Mouse (Mus musculus): Measurements from ENCODE around the gene Lamc3. TPM values are rescaled to one million over a fixed set of nuclear protein-coding genes. Genes with fewer than 3 reads are reported as not detected.

Gene Lamc3
- polyA plus RNA-seq, 1 experiment, result 17.2 TPM

- H3K27me3 ChIP-seq (ENCODE audit: control insufficient read depth, insufficient read depth, low read length), result no peaks in the 10 kb centered on the region
- TF ChIP-seq CTCF (IDR thresholded peaks at IDR 0.05; ENCODE audit: control insufficient read depth, insufficient read depth, insufficient replicate concordance, low read depth, low read length) (no peak), POLR2A (IDR thresholded peaks at IDR 0.05; ENCODE audit: control insufficient read depth, low read depth, low read length) (no peak)
- H3K4me1 ChIP-seq (ENCODE audit: control insufficient read depth, insufficient read depth, low read length), result peaks cover 2% of the 10 kb centered on the region; the same call in 1 of the 2 replicates
- H3K36me3 ChIP-seq (ENCODE audit: control insufficient read depth, insufficient read depth, low read length), result no peaks in the 10 kb centered on the region
- H3K27ac ChIP-seq (ENCODE audit: control insufficient read depth, insufficient read depth, low read depth, low read length), result no peak overlapping the region
- no peak overlapping the region for H3K4me3 ChIP-seq (ENCODE audit: control insufficient read depth, low read depth, low read length)
Measured at GRCm38 (mm10) chr2:31957211-31957610, 70.1 kb downstream of the Lamc3 start.

GRCm38 (mm10) chr2:31960986-31961385 is 73.9 kb downstream of the Lamc3 start:
- Histone ChIP-seq H3K27ac (ENCODE audit: control insufficient read depth, insufficient read depth, low read depth, low read length) (no peak overlapping the region), H3K36me3 (ENCODE audit: control insufficient read depth, insufficient read depth, low read length) (no peaks in the 10 kb centered on the region), H3K4me1 (ENCODE audit: control insufficient read depth, insufficient read depth, low read length) (no peaks in the 10 kb centered on the region), H3K27me3 (ENCODE audit: control insufficient read depth, insufficient read depth, low read length) (no peaks in the 10 kb centered on the region), H3K4me3 (ENCODE audit: control insufficient read depth, low read depth, low read length) (no peak overlapping the region)
- no peak for TF ChIP-seq POLR2A (IDR thresholded peaks at IDR 0.05; ENCODE audit: control insufficient read depth, low read depth, low read length)
- no peak for TF ChIP-seq CTCF (IDR thresholded peaks at IDR 0.05; ENCODE audit: control insufficient read depth, insufficient read depth, insufficient replicate concordance, low read depth, low read length)

GRCm38 (mm10) chr2:31961791-31962222 is 74.7 kb downstream of the Lamc3 start:
- Histone ChIP-seq H3K27me3 (ENCODE audit: control insufficient read depth, insufficient read depth, low read length) (no peaks in the 10 kb centered on the region), H3K4me1 (ENCODE audit: control insufficient read depth, insufficient read depth, low read length) (no peaks in the 10 kb centered on the region), H3K36me3 (ENCODE audit: control insufficient read depth, insufficient read depth, low read length) (no peaks in the 10 kb centered on the region), H3K4me3 (ENCODE audit: control insufficient read depth, low read depth, low read length) (no peak overlapping the region), H3K27ac (ENCODE audit: control insufficient read depth, insufficient read depth, low read depth, low read length) (no peak overlapping the region)
- TF ChIP-seq CTCF (IDR thresholded peaks at IDR 0.05; ENCODE audit: control insufficient read depth, insufficient read depth, insufficient replicate concordance, low read depth, low read length), result no peak

GRCm38 (mm10) chr2:31962501-31963224 is 75.6 kb downstream of the Lamc3 start:
- Histone ChIP-seq H3K36me3 (ENCODE audit: control insufficient read depth, insufficient read depth, low read length) (no peaks in the 10 kb centered on the region), H3K27ac (ENCODE audit: control insufficient read depth, insufficient read depth, low read depth, low read length) (no peak overlapping the region), H3K4me1 (ENCODE audit: control insufficient read depth, insufficient read depth, low read length) (no peaks in the 10 kb centered on the region), H3K27me3 (ENCODE audit: control insufficient read depth, insufficient read depth, low read length) (no peaks in the 10 kb centered on the region), H3K4me3 (ENCODE audit: control insufficient read depth, low read depth, low read length) (no peak overlapping the region)
- TF ChIP-seq CTCF (IDR thresholded peaks at IDR 0.05; ENCODE audit: control insufficient read depth, insufficient read depth, insufficient replicate concordance, low read depth, low read length) (peak; percentile 6; the same call in 1 of the 2 replicates), POLR2A (IDR thresholded peaks at IDR 0.05; ENCODE audit: control insufficient read depth, low read depth, low read length) (no peak)

- Histone ChIP-seq H3K27ac (ENCODE audit: control insufficient read depth, insufficient read depth, low read depth, low read length) (no peak overlapping the region), H3K36me3 (ENCODE audit: control insufficient read depth, insufficient read depth, low read length) (no peaks in the 10 kb centered on the region), H3K4me1 (ENCODE audit: control insufficient read depth, insufficient read depth, low read length) (no peaks in the 10 kb centered on the region), H3K4me3 (ENCODE audit: control insufficient read depth, low read depth, low read length) (no peak overlapping the region), H3K27me3 (ENCODE audit: control insufficient read depth, insufficient read depth, low read length) (no peaks in the 10 kb centered on the region)
- no peak for TF ChIP-seq CTCF (IDR thresholded peaks at IDR 0.05; ENCODE audit: control insufficient read depth, insufficient read depth, insufficient replicate concordance, low read depth, low read length)
- TF ChIP-seq POLR2A (IDR thresholded peaks at IDR 0.05; ENCODE audit: control insufficient read depth, low read depth, low read length), result no peak
Measured at GRCm38 (mm10) chr2:31963491-31963890, 76.4 kb downstream of the Lamc3 start.

- no peak for TF ChIP-seq POLR2A (IDR thresholded peaks at IDR 0.05; ENCODE audit: control insufficient read depth, low read depth, low read length)
- no peak for TF ChIP-seq CTCF (IDR thresholded peaks at IDR 0.05; ENCODE audit: control insufficient read depth, insufficient read depth, insufficient replicate concordance, low read depth, low read length)
- H3K27me3 ChIP-seq (ENCODE audit: control insufficient read depth, insufficient read depth, low read length), result no peaks in the 10 kb centered on the region
- no peak overlapping the region for H3K4me3 ChIP-seq (ENCODE audit: control insufficient read depth, low read depth, low read length)
- no peaks in the 10 kb centered on the region for H3K4me1 ChIP-seq (ENCODE audit: control insufficient read depth, insufficient read depth, low read length)
- no peak overlapping the region for H3K27ac ChIP-seq (ENCODE audit: control insufficient read depth, insufficient read depth, low read depth, low read length)
- H3K36me3 ChIP-seq (ENCODE audit: control insufficient read depth, insufficient read depth, low read length), result no peaks in the 10 kb centered on the region
Measured at GRCm38 (mm10) chr2:31964191-31964590, 77.1 kb downstream of the Lamc3 start.

GRCm38 (mm10) chr2:31965110-31965509 is 78.0 kb downstream of the Lamc3 start:
- no peaks in the 10 kb centered on the region for H3K27me3 ChIP-seq (ENCODE audit: control insufficient read depth, insufficient read depth, low read length)
- H3K27ac ChIP-seq (ENCODE audit: control insufficient read depth, insufficient read depth, low read depth, low read length), result no peak overlapping the region
- H3K36me3 ChIP-seq (ENCODE audit: control insufficient read depth, insufficient read depth, low read length), result no peaks in the 10 kb centered on the region
- no peaks in the 10 kb centered on the region for H3K4me1 ChIP-seq (ENCODE audit: control insufficient read depth, insufficient read depth, low read length)
- TF ChIP-seq POLR2A (IDR thresholded peaks at IDR 0.05; ENCODE audit: control insufficient read depth, low read depth, low read length) (no peak), CTCF (IDR thresholded peaks at IDR 0.05; ENCODE audit: control insufficient read depth, insufficient read depth, insufficient replicate concordance, low read depth, low read length) (peak; percentile 47; the same call in 1 of the 2 replicates)
- H3K4me3 ChIP-seq (ENCODE audit: control insufficient read depth, low read depth, low read length), result no peak overlapping the region

Data from testis, adult 2 months (tissue).